Mouse (Mus musculus): Measurements from ENCODE around the gene Dcaf12.

Dcaf12 gene

DNA sequence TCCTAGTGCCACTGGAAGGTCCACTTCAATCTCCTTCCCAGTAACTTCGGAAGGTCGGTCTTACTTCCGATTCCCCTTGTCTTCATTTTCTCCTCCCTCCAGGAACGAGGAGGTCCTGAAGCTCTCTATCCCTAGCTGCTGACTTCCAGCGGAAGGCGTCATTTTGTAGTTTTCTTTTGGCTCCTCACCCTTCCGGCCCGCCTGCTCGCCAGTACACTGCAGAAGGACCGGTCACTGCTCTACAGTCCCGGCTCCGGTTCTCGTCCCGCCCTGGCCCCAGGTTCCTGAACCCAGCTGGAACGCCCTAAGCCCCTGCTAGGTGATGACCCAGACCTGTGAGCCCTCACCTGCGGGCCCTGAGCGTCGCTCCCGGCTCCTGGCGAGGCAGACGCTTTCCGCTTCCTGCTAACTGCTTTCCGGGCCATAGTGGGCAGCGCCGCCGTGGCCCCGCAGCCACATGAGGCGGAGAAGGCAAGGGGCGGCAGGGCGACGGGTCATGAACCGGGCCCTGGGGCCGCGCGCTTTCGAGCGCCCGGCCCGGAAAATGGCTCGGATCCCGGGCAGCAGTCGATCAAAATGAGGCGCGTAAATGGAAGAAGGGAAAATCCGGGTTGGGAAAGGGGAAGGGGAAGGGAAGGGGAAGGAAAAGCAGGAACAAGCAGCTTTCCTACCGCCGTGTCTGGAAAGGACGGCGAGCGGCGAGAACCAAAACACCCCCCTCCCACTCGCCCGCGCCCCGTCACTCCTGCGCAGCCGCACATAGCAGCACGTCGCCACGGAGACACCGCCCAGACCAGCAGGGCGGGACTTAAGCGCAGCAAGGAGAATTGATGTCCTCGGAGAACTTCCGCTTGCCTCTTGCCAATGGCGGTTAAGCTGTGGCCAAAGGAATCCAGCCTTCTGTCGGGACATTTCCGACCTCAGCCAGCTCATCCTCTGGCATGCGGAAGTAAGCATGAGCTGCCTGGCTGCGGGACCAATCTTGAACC is at the start of gene Dcaf12:
TSS of gene Dcaf12 (minus strand) at position 749 of the 989 bp plus-strand sequence.
- DNase-seq = peak; percentile 92 to 93

GRCm38 (mm10) chr4:41361059-41361458 is 46.4 kb upstream of the Dcaf12 start:
- no peak for DNase-seq

DNA sequence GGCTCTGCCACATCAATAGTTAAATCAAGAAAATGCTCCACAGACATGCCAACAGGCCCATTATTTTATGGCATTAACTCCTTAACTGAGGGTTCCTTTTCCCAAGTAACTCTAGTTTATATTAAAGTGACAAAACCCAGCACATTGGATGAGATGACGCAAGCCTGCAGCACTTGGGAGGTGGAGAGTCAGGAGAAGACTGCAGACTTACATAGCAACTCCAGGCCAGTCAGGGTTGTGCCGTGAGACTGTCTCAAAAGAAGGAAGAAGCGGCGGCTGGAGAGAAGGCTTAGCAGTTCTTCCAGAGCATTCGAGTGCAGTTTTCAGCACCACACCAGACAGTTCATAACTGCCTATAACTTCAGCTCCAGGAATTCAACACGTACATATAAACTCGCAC is 44.7 kb upstream of the Dcaf12 start:
- DNase-seq = no peak

DNA sequence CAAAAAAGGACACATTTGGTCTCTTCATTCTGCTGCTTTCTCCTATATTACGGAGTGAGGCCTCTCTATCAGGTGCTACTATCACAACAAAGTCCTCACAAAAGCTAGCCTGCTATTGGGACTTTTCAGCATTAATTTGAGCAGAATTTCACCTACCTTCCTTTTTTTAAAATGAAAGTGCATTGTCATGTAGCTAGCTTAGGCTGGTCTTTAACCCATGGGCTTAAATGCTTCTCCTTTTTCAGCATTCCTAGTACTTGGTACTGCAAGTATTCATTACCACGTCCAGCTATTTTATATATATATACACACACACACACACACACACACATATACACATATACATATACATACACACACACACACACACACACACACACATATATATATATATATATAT is 44.0 kb upstream of the Dcaf12 start:
- no peak for DNase-seq

GRCm38 (mm10) chr4:41357154-41357553 is 42.5 kb upstream of the Dcaf12 start:
- no peak for DNase-seq

DNA sequence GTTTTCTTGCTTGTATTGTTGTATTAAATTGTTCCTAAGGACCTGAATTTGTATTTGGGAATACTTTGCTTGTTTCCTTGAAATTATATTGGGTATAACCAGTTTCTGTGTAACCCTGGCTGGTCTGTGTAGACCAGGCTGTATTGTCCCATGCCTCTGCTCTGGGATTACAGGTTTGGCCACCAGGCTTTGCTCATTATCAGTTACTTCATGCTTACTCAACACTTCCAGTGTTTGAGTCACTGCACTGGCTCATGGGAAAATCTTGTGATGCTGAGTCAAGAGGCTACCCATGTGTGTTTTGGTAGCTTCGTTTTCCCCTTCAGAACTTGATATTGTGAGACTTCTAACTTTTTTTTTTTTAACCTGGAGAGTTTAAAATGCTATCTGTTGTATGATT is 38.6 kb upstream of the Dcaf12 start:
- DNase-seq = no peak

DNA sequence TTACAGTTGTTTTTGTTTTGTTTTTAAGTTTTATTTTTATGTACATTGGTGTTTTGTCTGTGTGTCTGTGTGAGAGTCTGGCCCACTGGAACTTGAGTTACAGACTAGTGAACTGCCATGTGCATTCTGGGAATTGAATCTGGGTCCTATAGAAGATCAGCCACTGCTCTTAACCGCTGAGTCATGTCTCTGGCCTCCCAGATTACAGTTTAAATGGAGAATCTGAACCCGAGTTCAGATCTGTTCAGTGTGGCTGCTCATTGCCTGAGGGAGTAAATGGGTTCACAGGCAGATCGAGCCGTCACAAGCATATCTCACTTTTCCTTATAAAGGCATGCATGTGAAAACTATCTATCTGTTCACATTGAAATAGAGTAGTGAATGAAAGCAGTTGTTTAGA is 38.1 kb upstream of the Dcaf12 start:
- no peak for DNase-seq

GRCm38 (mm10) chr4:41349199-41349591 is 34.5 kb upstream of the Dcaf12 start:
- peak in 1 of 2 experiments; percentile 31 for DNase-seq

- DNase-seq = peak; percentile 90 to 91
Observed at GRCm38 (mm10) chr4:41348584-41349198, 34.0 kb upstream of the Dcaf12 start, which contains the start of gene Ubap1. Ubap1 (plus strand) TSS chr4:41348996.

- peak; percentile 25 to 27 for DNase-seq
Observed at GRCm38 (mm10) chr4:41347839-41348238, 33.1 kb upstream of the Dcaf12 start.

DNA sequence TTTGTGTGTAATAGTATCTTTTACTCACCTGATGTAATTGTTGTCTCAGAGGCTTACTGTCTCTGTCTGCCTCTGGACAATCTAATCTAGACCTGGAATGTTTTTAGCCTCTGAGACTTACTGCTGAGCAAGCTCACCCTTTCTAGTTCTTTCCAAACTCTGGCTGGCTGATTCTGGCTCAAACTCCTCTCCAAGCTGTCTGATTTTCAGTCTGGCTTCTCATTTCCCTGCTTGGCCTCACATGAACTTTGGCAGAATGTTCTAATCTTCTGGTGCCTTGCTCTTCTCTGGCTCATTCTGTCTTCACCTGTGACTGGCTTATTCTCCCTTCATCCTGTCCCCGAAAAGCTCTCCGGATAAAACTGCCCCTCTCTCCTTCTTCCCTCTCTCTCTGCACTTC is 31.3 kb upstream of the Dcaf12 start:
- no peak for DNase-seq

GRCm38 (mm10) chr4:41340912-41341550 is 26.3 kb upstream of the Dcaf12 start:
- no peak for DNase-seq

GRCm38 (mm10) chr4:41336546-41336945 is 21.9 kb upstream of the Dcaf12 start:
- DNase-seq = no peak

DNA sequence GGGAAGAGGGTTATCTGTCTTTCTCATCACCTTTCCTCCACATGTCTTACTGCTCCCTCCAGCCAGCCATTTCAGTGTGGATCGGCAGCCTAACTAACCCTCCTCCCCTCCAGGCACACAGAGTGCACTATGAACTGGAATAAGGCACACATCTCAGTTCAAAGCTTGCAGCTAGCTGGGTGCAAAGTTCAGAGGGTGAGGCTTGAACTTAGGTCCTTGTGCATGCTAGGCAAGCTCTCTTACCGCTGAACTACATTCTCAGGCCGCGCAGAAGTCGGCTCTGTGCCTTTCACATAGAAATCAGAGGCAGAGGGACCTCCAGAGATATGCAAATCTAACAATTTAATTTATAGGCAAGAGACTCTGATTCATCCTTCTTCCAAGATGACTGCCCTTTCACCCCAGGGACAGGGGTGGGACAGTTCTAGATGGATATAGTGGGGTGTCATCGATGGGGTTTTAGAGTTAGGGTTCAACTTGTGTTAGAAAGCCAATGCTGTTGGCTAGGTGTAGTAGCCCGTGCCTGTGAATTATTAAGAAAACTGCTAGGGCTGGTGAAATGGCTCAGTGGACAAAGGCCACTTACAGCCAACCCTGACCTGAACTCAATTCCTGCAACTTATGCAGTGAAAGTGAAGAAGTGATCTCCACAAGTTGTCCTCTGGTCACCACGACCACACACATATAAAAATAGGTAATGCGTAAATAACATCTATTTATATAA is 17.2 kb upstream of the Dcaf12 start:
- no peak for DNase-seq

GRCm38 (mm10) chr4:41331085-41331484 is 16.4 kb upstream of the Dcaf12 start:
- no peak for DNase-seq

DNA sequence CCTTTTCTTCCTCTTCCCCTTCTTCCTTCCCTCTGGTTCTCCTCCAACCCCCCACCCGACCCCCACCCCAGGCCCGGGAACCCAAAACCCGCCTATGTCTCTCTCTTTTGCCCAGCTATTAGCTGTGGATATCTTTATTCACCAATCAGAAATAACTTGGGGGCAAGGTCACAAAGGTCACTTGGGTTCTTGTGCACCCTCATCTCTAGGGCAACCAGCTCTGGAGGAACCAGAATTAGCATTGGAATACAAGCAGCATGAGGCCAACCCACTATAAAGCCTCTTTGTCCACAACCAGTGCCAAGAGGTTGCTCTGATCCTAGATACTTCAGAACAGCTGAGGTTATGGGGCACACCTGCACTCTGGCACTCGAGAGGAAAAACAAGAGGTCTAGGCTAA is 14.8 kb upstream of the Dcaf12 start:
- DNase-seq = no peak

GRCm38 (mm10) chr4:41326876-41327275 is 12.2 kb upstream of the Dcaf12 start:
- DNase-seq = no peak

DNA sequence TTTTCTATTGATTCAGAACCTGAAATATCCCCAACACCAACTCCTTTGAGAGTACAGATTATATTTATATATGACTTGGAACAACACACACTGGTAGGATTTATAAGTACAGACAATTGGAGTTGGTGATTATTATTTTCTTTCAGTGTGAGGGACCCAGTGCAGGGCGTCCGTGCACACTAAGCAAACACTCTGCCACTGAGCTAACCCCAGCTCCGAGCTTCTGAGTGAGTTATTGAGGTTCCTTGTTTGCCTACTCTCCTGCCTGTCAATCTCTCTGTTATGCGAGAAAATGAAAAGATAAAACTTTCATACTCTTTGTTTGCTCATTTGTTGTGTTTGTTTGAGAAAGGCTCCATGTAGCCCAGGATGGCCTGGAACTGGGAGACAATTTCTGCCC is 6.3 kb upstream of the Dcaf12 start:
- no peak for DNase-seq

GRCm38 (mm10) chr4:41318267-41318666 is 3.6 kb upstream of the Dcaf12 start:
- DNase-seq = no peak

GRCm38 (mm10) chr4:41315173-41315572 is 484 bp upstream of the Dcaf12 start:
- peak; percentile 10 to 13 for DNase-seq

DNA sequence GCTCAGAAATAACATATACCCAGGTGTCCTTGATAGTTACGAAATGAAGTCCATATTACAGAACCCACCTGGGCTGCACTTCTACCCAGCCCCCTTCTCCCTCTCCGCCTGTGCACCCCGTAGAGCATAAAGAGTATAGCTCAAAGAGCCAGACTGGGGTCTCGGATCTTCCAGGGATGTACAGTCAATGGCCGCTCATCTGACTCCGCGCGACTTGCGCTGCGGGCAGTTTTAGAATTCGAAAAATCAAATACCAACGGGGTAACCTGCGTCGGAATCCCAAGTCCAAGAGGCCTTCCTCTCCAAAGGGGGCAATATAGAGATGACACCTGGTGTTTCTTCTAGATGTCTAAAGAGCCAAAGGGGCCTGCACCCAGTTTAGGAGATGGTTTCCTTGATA is 967 bp downstream of the Dcaf12 start:
- DNase-seq = peak in 1 of 2 experiments; percentile 14

Measured in B cell, adult 2 months (primary cell).